Mouse (Mus musculus) ES-Bruce4 (cell line): ENCODE measurements at regions not wholly inside any gene's neighbourhood (a gene's known extent, or its start where the extent isn't known, plus 50 kb on each side); places are given as distances from the start of the nearest gene placed in this dataset.

Experiments used
- CTCF ChIP-seq: IDR thresholded peaks from one replicate; pipeline ENCODE4 v1.8.1; 2011; ENCODE audit warnings: low read depth, low read length
- EP300 ChIP-seq: IDR thresholded peaks from 2 replicates; pipeline ENCODE4 v1.6.1; 2011; ENCODE audit warnings: low read depth, low read length; ENCODE audit not compliant: insufficient read depth
- POLR2A ChIP-seq: IDR thresholded peaks from one replicate; pipeline ENCODE4 v1.8.1; 2011; ENCODE audit warnings: low read length; ENCODE audit not compliant: insufficient read depth

DNA sequence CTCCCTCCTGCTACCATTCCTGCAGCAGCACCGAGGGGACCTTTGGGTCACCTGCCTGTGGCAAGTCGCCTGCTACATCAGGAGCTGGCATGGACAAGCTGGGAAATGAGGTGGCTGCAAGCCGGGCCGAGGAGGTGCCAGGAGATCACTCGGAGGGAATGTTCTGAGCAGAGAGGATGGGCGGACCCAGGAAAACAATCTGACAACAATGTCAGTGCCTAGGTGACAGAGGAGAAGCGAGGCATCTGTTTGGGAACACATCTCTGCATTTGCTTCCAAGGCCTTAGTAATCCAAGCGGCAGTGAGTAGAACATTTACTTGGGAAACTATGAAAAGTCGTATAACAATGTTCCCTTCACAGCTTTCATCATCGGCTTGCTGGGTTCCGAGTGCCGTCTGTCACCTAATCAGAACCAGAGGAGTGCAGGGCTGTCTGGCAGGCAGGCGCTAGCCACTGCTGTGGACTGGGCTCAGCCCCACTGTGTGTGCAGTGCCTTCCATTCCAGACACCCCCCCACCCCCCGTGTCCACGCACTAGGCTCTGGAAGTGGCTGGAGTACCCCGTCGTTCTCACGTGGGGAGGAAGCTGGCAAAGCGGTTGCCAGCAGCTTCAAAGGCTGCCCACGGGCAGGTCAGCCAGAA lies 56.6 kb upstream of the Slc25a33 start:
- no peak for TF ChIP-seq POLR2A
- no peak for TF ChIP-seq CTCF
- TF ChIP-seq EP300: no peak
